Mouse (Mus musculus) ES-E14 (cell line): Measurements from ENCODE around the gene Tor1aip1. TPM values are rescaled to one million over a fixed set of nuclear protein-coding genes. Genes with fewer than 3 reads are reported as not detected.

Experiments
- DNase-seq: peaks from one replicate; pipeline ENCODE4 v3.0.0-alpha.2; 2013; ENCODE audit warnings: low read depth, low spot score
- H3K27ac ChIP-seq: 2 replicates; pipeline ENCODE4 v1.5.1; 2012; ENCODE audit warnings: low read depth, mild to moderate bottlenecking, low read length, moderate library complexity, mixed read lengths; ENCODE audit not compliant: poor library complexity, insufficient read depth, severe bottlenecking
- H3K36me3 ChIP-seq: 2 replicates; pipeline ENCODE4 v1.6.1; 2012; ENCODE audit warnings: mild to moderate bottlenecking, low read length, moderate library complexity, mixed read lengths; ENCODE audit not compliant: control insufficient read depth, poor library complexity, insufficient read depth, severe bottlenecking
- H3K4me1 ChIP-seq, 2 experiments: fragments of 150-350 bp in 1 of 2; sonication (generic) in 1 of 2; 2 replicates each; pipeline ENCODE4 v1.6.1; 2012; ENCODE audit warnings: low read length in 2 of 2, mild to moderate bottlenecking in 1 of 2, mixed read lengths in 1 of 2; ENCODE audit not compliant: control insufficient read depth in 2 of 2, insufficient read depth in 2 of 2, poor library complexity in 1 of 2
- H3K4me3 ChIP-seq, 2 experiments: fragments of 150-350 bp in 1 of 2; sonication (generic) in 1 of 2; 2 replicates each; pipeline ENCODE4 v1.5.1; 2012; ENCODE audit warnings: low read length in 2 of 2, low read depth in 1 of 2, mild to moderate bottlenecking in 1 of 2, mixed read lengths in 1 of 2; ENCODE audit not compliant: insufficient read depth in 1 of 2, poor library complexity in 1 of 2, severe bottlenecking in 1 of 2
- H3K9ac ChIP-seq: 2 replicates; pipeline ENCODE4 v1.6.1; 2012; ENCODE audit warnings: low read depth, mild to moderate bottlenecking, low read length, mixed read lengths; ENCODE audit not compliant: poor library complexity, insufficient read depth, severe bottlenecking
- H3K9me3 ChIP-seq: fragments of 150-350 bp; sonication (generic); 2 replicates; pipeline ENCODE4 v1.6.1; 2012; ENCODE audit warnings: low read depth, mild to moderate bottlenecking, low read length; ENCODE audit not compliant: control insufficient read depth, insufficient read depth
- CHD2 ChIP-seq: IDR thresholded peaks from 2 replicates; pipeline ENCODE4 v1.6.1; 2014; ENCODE audit warnings: mild to moderate bottlenecking, low read depth, low read length, inconsistent platforms
- HCFC1 ChIP-seq: IDR thresholded peaks from 2 replicates; pipeline ENCODE4 v1.6.1; 2012; ENCODE audit warnings: low read length, inconsistent platforms, borderline replicate concordance; ENCODE audit not compliant: insufficient read depth
- MAFK ChIP-seq: IDR thresholded peaks from 2 replicates; pipeline ENCODE4 v1.6.1; 2014; ENCODE audit warnings: mild to moderate bottlenecking, low read depth, low read length, inconsistent platforms; ENCODE audit not compliant: insufficient read depth
- ZC3H11A ChIP-seq: IDR thresholded peaks from 2 replicates; pipeline ENCODE4 v1.6.1; 2012; ENCODE audit warnings: low read depth, mild to moderate bottlenecking, inconsistent platforms, low read length, borderline replicate concordance
- ZNF384 ChIP-seq: IDR thresholded peaks from 2 replicates; pipeline ENCODE4 v1.6.1; 2012; ENCODE audit warnings: low read depth, low read length, inconsistent platforms
- in situ Hi-C, 2 experiments: fragments of 600-800 bp; cut with MboI; formaldehyde crosslinking; loops; one replicate each; pipeline ENCODE4 v1.15.1; 2025; ENCODE audit warnings: low sequenced_read_pairs in 2 of 2, inconsistent platforms in 1 of 2; ENCODE audit not compliant: unreplicated experiment in 2 of 2
- total RNA-seq: library from RNA; depleted of rRNA; stranded (reverse); fragments of 300-350 nt; gene quantifications from 2 replicates; pipeline ENCODE4 v1.2.3, GENCODE M21; 2012

Tor1aip1 gene
- total RNA-seq, 1 experiment: 27.9 TPM

- Histone ChIP-seq H3K36me3 (no peaks in the 10 kb centered on the region), H3K4me3 (peak overlapping the region in 1 of 2 experiments; percentile 83; a peak in 2 of 4 replicates), H3K4me1 (no peaks in the 10 kb centered on the region), H3K9me3 (no peaks in the 10 kb centered on the region), H3K9ac (no peak overlapping the region), H3K27ac (no peak overlapping the region)
- in situ Hi-C loops: no loop called here
- DNase-seq: no peak
- no peak for TF ChIP-seq ZC3H11A
These were observed 884 bp upstream of the Tor1aip1 start for GRCm38 (mm10) chr1:156037144-156037583.

GRCm38 (mm10) chr1:156035269-156035929 is 881 bp downstream of the Tor1aip1 start, which contains the start of gene Tor1aip2:
TSS of gene Tor1aip2 (plus strand) at chr1:156035403.
- peak within 1 kb of the TSS; percentile 93 for H3K27ac ChIP-seq
- in situ Hi-C loops: no loop called here

GRCm38 (mm10) chr1:156034661-156035060 is 1.6 kb downstream of the Tor1aip1 start:
- Histone ChIP-seq H3K36me3 (peaks cover 3% of the 10 kb centered on the region; the same call in 1 of the 2 replicates), H3K9ac (peak overlapping the region; percentile 34; the same call in 1 of the 2 replicates), H3K9me3 (no peaks in the 10 kb centered on the region), H3K4me1 (no peaks in the 10 kb centered on the region), H3K4me3 (peak overlapping the region; percentile 83 to 90), H3K27ac (no peak overlapping the region)
- no peak for DNase-seq
- in situ Hi-C loops: no loop called here
- no peak for TF ChIP-seq CHD2
- no peak for TF ChIP-seq ZC3H11A
- TF ChIP-seq ZNF384: no peak
- TF ChIP-seq MAFK: no peak
- no peak for TF ChIP-seq HCFC1

More at GRCm38 (mm10) chr1:156035269-156035929, 881 bp downstream of the Tor1aip1 start, which contains the start of gene Tor1aip2:
- peak within 1 kb of the TSS; percentile 83 to 90 for H3K4me3 ChIP-seq
- no peak for TF ChIP-seq CHD2
- no peak for TF ChIP-seq HCFC1
- TF ChIP-seq MAFK: no peak
- peak; percentile 92 for TF ChIP-seq ZNF384
- peaks cover 3% of the 10 kb centered on the region; the same call in 1 of the 2 replicates for H3K36me3 ChIP-seq
- H3K9ac ChIP-seq: peak within 1 kb of the TSS; percentile 95
- no peaks in the 10 kb centered on the region for H3K9me3 ChIP-seq
- DNase-seq: peak; percentile 55
- H3K4me1 ChIP-seq: no peaks in the 10 kb centered on the region

- H3K27ac ChIP-seq: no peak overlapping the region
- TF ChIP-seq HCFC1 (no peak), MAFK (no peak), ZC3H11A (no peak), ZNF384 (no peak), CHD2 (no peak)
- no peak overlapping the region for H3K4me3 ChIP-seq
- in situ Hi-C loops: no loop called here
- DNase-seq: no peak
- no peaks in the 10 kb centered on the region for H3K9me3 ChIP-seq
- H3K9ac ChIP-seq: no peak overlapping the region
- H3K4me1 ChIP-seq: no peaks in the 10 kb centered on the region
- peaks cover 3% of the 10 kb centered on the region; the same call in 1 of the 2 replicates for H3K36me3 ChIP-seq
These were observed 2.4 kb downstream of the Tor1aip1 start for GRCm38 (mm10) chr1:156033921-156034320.

- Histone ChIP-seq H3K9ac (no peak overlapping the region), H3K4me3 (no peak overlapping the region), H3K27ac (no peak overlapping the region), H3K4me1 (no peaks in the 10 kb centered on the region), H3K9me3 (no peaks in the 10 kb centered on the region), H3K36me3 (peaks cover 3% of the 10 kb centered on the region; the same call in 1 of the 2 replicates)
- in situ Hi-C loops: no loop called here
- no peak for TF ChIP-seq CHD2
- no peak for TF ChIP-seq ZC3H11A
- no peak for TF ChIP-seq HCFC1
- no peak for TF ChIP-seq ZNF384
- no peak for TF ChIP-seq MAFK
- DNase-seq: no peak
These were observed 7.8 kb downstream of the Tor1aip1 start for GRCm38 (mm10) chr1:156028340-156028975.
